Mouse (Mus musculus) hindlimb bud, embryonic 11.5 days (tissue): Measurements from ENCODE around the gene Vopp1.

Source experiments
- DNase-seq: peaks from one replicate; pipeline ENCODE4 v3.0.0-alpha.2; 2012; ENCODE audit warnings: low read depth, low spot score; ENCODE audit errors: extremely low spot score

Vopp1 gene

DNA sequence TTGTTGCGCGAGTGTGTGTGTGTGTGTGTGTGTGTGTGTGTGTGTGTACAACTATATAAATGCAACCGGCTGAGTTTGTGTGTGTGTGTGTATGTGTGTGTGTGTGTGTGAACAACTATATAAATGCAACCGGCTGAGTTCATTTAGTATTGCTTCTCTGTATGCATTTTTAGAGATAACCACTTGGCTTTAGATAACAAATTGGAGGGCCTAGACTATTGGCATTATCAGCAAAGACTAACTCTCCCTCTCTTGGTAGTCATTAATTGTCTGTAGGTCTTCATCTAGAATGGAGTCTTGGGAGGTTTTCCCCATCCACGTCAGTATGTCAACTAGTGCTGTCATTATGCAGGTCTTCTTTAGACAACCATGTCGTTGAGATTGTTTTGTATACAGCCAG lies 37.6 kb downstream of the Vopp1 start:
- no peak for DNase-seq

DNA sequence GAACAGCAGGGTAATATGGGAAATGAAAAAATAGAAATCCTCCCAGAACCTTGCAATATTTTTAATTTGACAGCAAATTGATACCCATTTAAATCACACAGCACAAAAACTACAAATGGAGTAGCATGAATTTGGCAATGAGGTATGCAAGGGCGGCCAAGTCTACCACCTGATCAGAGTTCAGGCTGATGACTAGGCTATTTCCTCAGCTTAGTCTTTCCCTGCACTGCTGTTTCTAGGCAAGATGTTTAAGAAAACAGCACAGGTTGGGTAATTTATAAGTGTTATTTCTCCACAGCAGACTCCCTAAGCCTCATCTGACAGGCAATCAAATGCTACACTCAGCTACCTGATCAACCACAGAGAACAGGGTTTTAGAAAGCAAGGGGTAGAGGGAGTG lies 40.7 kb downstream of the Vopp1 start:
- no peak for DNase-seq

DNA sequence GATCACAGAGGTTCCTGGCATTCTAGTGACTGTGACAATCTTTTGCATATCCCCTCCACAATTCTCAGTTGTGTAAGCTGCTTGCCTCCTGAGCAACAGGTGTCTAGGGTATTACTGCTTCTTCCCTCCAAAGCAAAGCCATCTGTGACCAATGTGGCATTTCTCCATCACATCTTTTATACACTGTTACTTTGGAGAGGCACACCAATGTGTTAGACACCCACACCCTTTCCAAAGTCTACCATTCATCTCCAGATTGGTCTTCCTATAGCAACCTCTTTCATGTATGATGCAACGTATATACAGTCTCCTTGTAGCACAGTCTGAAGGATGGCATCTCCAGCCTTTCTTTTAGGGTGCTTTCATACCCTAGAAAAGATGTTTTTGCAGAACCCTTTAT lies 42.3 kb downstream of the Vopp1 start:
- DNase-seq, result no peak

DNA sequence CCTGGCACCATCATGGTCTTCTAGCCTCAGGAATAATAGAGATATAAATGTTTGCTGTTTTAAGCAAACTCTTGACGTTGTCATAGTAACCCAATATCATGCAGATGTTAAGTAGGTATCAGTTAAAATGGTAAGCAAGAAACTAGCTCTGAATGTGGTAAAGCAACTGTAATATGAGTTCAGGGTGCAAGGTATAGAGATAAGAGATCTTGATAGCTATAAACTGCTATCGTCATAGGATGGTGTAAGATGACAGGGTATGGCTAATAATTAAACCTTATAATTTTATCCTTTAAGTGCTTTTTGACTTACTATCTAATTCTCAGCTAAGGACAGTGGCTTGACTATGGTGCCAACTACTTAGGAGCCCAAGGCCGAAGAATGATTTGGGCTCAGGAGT lies 44.6 kb downstream of the Vopp1 start:
- DNase-seq, result no peak

DNA sequence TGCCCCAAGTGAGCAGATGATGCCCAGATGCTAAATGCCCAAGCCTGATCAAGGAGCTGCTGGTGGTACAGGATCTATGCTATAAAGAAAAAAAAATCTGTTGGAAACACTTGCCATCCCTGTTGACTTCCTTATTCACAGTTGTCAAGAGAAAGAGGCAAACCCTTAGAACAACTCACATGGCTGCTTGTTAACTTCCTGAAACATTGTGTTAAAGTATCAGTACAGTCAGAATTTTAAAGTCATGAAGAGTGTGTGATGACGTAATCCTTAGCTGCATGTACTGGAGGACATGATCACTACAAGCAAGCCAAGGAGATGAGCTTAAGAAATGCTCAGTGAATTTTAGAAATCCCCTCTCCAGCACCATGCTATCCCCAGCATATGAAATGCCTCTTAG lies 51.2 kb downstream of the Vopp1 start:
- no peak for DNase-seq

DNA sequence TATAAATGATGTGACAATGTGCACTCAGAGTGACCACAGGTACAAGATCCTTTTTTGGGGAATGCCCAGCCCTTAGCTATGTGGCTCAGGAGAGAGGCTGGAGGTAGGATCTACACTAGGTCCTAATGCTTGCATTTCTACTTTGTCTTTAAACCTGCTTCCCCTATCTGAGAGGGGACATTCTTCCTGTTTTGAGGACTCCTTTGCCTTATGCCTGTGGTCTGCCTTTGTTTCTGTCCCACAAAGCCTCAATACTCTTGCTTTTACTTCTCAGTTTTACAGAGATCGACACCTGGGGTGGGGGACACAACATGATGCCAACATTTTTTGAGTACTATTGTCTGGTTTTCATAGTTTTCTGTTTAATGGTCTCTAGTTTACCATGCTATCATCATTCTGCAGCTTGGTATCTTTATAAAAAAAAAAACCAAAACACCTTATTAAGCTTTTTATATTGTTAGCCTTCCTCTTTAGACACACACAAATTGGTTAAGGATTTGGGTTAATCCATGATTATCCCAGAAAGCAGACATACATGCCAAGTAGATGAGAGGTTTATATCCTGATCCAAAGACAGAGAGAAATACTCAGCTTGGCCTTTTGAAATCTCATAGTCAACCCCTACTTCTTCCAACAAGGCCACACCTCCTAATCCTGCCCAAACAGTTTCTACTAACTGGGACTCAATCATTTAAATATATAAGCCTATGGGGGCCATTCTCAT lies 54.3 kb downstream of the Vopp1 start:
- no peak for DNase-seq

DNA sequence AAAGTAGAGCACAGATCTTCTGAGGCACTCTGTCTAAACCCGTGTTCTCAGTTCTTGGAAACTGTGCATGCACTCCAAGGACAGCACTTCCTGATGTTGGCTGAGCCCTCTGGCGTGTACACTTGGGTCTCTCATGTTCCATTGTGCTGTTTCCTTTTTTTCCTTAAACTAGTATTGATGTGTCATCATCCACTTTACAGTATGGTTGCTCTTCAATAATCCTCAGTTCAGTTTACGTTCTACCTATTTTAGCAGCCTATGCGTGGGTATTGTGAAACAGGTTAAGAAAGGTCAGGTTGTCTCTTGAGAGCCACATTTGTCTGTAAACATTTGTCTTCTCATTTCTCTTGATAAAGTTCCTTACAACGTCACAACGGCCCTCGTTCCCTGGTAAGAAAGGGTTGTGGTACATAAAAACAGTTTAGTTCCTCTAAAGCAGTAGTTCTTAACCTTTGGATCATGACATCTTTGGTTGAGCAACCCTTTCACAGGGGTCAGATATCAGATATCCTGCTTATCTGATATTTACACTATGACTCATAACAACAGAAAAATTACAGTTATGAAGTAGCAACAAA lies 55.9 kb downstream of the Vopp1 start:
- DNase-seq, result no peak

DNA sequence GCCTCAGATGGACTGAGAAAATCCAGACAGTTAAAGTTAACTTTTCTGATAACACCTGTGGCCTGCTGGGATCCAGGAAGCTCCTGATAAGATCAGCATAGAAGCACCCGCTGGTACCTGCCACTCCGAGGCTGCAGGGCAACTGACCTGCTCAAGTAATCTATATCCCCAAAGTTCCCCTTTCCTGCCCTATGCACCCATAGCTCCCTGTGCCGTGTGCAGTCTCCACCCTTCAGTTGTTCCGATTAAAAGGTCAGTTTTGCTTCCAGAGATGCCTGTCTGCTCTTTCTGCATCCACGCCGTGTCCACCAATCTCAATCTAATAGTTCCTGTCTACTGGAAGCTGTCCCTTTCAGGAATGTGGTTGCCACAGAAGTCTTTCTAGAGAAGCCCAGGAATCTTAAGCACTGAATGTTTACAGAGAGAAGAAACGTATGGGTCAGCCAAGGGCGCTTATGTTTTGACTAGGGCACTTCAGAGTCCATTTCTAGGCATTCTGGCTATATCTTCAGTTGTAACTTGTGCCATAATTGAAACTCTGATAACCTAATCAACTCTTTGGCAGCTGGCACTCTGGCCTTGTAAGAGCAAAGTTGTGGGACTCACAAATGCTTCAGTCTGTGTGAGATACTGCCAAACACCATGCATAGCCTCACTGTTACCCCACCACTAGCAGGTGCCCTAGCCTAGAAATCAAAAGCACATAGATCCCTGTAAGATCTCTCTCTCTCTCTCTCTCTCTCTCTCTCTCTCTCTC lies 57.7 kb downstream of the Vopp1 start:
- no peak for DNase-seq

DNA sequence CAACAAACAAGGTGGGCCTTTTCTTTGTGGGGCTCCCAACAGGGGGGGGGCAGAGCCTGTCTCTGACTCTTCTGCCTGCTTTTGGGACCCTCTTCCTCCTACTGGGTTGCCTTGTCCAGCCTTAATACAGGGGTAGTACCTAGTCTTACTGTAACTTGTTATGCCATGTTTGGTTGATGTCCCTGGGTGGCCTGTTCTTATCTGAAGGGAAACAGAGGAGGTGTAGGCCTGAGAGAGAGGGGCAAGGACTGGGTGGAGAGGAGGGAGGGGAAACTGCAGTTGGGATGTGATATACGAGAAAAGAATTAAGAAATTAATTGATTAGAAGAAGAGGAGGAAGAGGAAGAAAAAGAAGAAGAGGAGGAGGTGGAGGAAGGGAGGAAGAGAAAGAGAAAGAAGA lies 58.7 kb downstream of the Vopp1 start:
- DNase-seq, result no peak

DNA sequence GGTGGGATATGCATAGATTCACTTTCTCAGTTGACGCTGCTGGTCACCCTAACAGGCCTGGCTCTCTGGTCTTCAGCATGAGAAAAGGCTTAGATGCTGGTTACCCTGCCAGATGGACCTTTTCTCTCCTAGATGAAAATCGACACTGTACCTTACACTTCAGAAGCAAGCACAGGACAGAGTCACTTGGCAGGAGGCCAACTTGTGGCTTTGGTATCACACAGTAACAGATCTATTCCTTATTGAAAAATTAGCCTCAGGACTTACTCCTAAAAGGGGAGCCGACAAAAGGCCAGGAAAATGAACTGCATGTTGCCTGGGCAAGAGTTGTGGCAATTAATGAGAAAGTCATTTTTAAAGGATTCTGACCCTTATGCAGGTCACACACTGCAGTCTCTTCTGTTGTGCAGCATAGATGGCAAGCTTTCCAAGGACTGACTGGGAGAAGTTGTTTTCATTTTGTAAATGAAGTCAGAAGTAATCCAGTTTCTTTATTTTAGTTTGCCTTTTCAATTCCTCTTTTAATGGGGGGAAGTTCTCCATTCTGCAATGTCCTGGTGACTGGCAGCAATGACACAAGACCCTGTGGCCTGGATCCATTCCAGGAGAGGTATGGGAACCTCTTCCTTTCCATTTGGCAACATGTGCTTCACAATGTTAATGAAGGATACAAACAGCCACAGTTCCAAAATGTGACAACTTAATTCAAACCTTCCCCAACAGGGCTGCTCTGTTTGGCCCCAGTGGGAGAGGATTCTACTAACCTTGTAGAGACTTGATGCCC lies 59.7 kb downstream of the Vopp1 start:
- no peak for DNase-seq

DNA sequence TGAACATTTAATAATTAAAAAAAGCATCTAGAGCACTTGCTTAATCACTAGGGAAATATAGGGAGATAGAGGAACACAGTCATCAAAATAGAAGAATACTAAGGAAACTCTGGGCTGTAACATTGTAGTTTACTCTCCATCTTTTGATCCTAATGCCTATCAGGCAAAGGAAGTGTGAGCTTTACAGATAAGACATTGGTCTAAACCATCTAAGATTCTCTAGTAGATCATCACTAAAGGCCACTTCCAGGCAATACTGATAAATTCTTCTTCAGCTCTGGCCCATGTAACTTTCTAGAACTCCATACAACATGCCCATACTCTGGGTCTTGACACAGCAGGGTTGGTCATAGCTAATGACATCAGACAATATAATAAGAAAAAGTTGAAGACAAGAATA lies 61.9 kb downstream of the Vopp1 start:
- no peak for DNase-seq

DNA sequence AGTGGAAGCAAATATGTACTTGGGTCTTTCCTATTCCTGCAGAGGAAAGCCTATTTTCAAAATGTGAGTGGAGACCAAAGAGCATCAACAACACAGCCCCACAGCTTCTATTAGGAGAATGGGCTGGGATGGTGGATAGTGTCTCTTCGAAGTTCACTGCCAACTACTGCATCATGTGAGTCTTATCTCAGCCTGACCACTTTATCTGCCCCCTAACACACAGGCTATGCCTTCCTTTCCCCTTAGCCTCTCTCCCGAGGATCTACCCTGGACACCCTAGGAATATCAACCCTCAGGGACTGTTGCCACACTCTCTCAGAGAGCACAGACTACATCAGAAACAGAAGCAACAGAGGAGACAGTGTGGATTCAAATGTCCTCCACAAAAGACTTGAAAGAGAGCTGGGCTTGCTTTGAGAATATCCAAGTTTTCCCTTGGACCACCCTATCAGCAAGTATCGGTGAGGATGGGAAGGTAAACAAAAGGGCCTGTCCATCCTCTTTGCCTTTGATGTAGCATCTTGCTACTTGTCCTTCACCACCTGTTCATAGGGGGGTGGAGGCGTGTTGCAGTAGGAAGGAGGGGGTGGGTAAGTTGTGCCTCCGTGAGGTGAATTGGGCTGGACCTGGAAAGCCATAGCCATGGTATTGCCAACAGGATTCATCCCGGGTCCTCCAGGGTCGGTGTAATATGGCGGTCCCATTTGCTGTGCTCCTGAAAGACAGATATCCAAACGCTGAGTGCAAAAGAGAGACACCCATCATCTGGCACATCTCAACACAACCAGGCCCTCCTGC lies 70.8 kb downstream of the Vopp1 start:
- no peak for DNase-seq

DNA sequence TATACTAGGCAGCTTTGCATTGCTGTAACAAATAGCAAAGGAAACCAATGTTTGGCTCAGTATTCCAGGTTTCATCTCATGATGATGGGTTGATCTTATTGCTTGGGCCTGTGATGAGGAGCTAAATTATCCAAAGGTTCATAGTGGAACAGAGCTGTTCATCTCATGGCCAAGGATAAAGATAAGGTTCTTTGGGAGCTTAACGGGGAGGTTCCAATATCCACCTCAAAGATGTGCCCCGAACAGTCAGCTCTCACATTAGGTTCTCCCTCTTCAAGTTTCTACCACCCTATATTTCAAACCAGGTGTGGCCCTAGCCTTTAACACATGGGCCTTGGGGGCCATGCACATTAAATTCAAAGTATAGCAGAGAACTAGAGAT lies 79.2 kb downstream of the Vopp1 start:
- DNase-seq, result no peak

DNA sequence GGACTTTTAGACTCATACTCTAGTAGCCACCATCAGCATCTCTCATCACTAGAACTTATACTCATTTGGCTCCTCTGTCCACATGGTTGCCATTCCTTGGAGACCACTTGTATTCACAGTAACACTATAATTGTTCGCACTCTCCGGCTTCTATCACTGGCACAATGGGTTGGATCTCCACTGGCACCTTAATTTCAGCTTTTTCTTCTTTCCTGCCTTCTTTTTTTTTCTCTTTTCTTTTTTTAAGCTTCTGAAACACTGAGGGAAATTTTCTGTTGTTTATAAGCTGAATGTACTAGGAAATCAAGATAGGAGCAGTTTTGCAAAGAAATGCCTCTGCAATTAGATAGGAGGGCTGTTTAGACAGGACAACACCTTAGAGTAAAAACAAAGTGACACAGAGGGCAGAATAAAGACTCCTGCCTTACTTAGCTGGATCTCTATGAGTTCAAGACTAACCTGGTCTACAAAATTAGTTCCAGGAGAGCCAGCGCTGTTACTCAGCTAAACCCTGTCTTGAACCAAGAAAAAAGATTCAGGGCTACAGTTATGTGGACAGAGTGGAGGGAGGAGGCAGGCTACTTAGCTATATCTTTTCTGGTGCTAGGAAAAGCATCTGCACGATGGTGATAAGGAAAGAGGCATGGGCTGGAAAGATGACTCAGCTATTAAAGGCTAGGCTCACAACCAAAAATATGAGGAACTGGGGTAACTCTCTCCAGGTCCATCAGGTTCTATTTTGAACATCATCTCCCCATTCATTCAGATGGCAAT lies 79.8 kb downstream of the Vopp1 start:
- no peak for DNase-seq

DNA sequence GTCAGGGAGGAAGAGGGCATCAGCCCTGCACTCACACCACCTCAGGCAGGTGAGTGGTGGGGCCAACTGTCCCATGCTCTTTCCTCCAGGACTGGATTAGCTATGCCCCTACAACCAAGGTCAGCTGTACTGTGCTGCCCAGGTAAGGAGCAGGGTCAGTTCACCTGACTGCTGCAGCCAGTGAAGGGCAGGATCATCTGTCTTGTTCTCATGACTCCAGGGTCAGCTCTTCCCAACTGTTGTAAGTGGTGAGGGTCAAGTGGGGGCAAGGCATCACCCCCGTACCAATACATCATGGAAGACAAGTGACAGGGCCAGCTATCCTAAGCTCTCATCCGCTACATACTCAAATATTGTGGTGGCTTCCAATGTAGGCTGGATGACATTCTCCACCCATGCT lies 80.8 kb downstream of the Vopp1 start:
- no peak for DNase-seq

DNA sequence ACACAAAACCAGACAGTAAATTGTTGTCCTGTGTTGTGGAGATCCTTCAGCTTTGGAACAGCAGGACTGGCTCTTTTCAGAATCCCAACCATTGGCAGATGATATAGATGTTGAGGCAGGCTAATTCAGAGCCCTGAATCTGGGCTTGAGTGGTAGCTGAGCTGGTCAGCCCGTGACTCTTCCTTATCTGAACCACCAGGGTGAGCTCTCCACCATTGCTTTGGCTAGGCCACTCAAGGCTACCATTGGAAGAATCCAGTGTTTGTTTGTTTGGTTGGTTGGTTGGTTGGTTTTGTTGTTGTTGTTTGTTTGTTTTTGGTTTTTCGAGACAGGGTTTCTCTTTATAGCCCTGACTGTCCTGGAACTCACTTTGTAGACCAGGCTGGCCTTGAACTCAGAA lies 81.6 kb downstream of the Vopp1 start:
- DNase-seq, result no peak

DNA sequence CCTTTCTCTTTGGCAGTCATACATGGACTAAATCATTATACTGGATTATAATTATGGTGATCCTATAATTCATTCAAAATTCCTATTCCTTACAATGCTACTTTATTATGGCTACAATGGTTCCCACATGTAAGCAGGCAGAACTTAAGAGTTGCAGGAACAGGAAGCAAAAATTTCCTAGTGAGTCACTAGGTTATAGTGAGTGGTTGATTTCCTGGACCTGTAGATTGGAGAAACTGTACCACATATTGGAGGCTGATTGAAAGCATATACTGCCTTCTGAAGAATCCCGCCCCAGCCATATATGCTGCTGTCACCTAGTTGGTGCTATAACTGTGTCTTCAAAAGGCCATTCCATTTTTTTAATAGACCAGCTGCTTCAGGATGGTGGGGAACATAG lies 82.2 kb downstream of the Vopp1 start:
- DNase-seq, result no peak

DNA sequence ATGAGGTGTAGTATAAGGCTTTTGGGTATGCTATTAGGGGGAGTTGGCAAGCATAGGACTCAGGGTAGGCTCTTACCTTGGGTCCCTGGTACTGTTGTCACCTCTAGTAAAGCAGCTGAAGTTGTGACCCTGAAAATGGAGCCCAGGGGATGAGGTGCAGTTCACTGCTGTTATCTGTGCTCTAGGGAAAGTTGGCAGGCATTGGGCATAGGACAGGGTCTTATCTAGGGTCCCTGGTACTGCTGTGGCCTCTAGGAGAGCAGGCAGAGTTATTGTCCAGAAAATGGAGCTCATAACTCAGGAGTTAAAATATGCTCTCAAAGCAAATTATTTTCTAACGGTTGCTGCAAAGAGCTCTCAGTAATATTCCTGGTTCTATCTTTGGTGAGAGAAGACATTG lies 103.6 kb downstream of the Vopp1 start:
- DNase-seq, result no peak

DNA sequence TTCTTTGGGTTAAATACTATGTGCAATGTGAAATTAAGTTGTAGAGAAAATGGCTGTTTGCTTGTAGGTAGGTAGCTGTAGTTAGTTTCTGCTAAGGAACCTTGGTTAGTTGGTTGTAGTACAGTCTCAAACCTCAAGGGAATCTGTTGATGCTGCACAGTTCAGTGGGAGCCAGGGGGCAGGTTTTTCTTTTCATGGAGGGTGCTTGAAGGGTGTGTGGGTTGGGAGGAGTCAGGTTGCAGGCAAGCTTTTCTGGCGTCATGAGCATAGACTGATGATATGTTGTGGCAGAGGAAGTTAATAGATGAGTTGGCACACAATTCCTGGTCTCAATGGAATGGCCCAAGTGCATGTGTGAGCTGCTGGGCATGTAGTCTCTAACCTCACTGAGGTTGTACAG lies 113.2 kb downstream of the Vopp1 start:
- DNase-seq, result no peak

DNA sequence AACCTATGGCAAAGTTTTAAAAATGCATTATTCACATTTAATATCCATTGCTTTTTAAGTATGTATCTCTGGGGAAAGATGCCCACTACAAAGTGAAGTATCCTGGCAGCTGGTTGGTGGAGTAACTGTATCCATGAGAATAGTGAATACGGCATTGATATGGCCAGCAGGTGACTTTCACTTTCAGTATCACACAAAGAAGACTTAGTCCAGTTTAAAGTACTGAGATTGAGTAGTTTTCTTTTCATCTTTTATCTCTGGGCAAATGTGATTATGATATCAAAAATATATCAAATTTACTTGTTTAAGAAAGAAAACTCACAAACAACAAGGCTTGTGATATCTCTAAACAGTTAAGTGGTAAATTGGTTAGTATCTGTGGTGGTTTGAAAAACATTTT lies 118.2 kb downstream of the Vopp1 start:
- DNase-seq, result no peak
